Mouse (Mus musculus) bone marrow macrophage, adult 2 months (primary cell): ENCODE results near the gene Cdkn2c.

Experiments used
- CTCF ChIP-seq: IDR thresholded peaks from 2 replicates; pipeline ENCODE4 v1.5.1; 2012; ENCODE audit warnings: low read depth, mild to moderate bottlenecking, low read length, moderate library complexity
- POLR2A ChIP-seq: IDR thresholded peaks from 2 replicates; pipeline ENCODE4 v1.6.1; 2012; ENCODE audit warnings: mild to moderate bottlenecking, low read depth, low read length, borderline replicate concordance

DNA sequence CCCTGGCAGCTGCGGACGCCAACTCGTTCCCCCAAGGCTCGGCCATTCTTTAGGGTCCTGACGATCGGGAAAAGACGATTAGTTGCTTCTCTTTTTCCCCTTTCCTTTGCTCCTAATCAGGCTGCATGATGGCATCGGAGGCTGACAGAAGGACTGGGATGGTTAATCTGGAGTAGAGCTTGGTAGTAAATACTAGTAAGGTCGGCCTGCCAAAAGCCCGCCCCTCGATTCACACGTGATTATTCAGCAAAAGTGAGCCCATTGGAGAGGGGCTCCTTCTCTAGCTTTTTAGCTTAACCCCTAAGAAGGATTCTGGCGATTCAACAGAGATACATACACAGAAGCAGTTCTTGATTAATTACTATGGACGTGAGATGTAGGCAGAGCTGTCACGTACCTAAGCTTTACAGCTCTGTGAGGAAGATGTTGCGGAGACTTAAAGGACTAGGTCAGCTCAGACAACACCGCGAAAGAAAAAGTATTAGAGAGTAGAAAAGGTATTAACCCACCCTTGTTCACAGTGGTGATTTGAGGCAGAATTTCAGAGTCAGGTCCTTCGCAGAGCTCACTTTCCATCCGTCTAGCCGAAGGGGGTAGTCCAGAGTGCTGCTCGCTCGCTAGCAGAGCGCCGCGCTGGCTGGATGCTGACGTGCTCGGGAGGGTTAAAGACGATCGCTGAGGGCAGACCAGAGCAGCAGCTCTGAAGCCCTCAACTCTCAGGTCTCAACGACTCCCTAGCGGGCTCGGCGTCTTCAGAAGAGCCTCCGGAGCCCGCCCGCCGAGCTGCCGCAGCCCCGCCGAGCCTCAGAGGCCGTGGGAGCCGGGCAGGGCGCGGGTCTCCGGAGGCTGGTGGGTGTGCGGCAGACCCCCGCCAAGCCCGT, 1.6 kb downstream of the Cdkn2c start:
- TF ChIP-seq CTCF (no peak), POLR2A (no peak)
